Mouse (Mus musculus) MEL (cell line): Measurements from ENCODE around the gene Prim2. TPM values are rescaled to one million over a fixed set of nuclear protein-coding genes. Genes with fewer than 3 reads are reported as not detected.

ENCODE experiments used
- DNase-seq: peaks from one replicate; pipeline ENCODE4 v3.0.0; 2011; ENCODE audit warnings: low read depth, low spot score
- H3K27ac ChIP-seq: 2 replicates; pipeline ENCODE4 v1.5.1; 2012; ENCODE audit warnings: low read depth, mild to moderate bottlenecking, control low read depth, low read length, moderate library complexity; ENCODE audit not compliant: control insufficient read depth
- H3K27me3 ChIP-seq, 2 experiments: fragments of 150-350 bp in 1 of 2; sonication (generic) in 1 of 2; 2 replicates each; pipeline ENCODE4 v1.6.1; 2012; ENCODE audit warnings: low read length in 2 of 2, mild to moderate bottlenecking in 2 of 2, improper control_type of control experiment in 1 of 2, moderate library complexity in 1 of 2; ENCODE audit not compliant: insufficient read depth in 2 of 2, control insufficient read depth in 1 of 2
- H3K36me3 ChIP-seq, 2 experiments: 2 replicates each; pipeline ENCODE4 v1.6.1; 2012 to 2014; ENCODE audit warnings: low read length in 2 of 2, improper control_type of control experiment in 1 of 2, inconsistent platforms in 1 of 2, mild to moderate bottlenecking in 1 of 2; ENCODE audit not compliant: insufficient read depth in 2 of 2, control insufficient read depth in 1 of 2
- H3K4me1 ChIP-seq, 2 experiments: fragments of 150-350 bp in 1 of 2; sonication (generic) in 1 of 2; 2 replicates each; pipeline ENCODE4 v1.6.1; 2012; ENCODE audit warnings: low read length in 2 of 2, improper control_type of control experiment in 1 of 2, mild to moderate bottlenecking in 1 of 2; ENCODE audit not compliant: insufficient read depth in 2 of 2, control insufficient read depth in 1 of 2
- H3K4me3 ChIP-seq, 2 experiments: fragments of 150-350 bp in 1 of 2; sonication (generic) in 1 of 2; 2 replicates each; pipeline ENCODE4 v1.5.1; 2012; ENCODE audit warnings: low read depth in 2 of 2, low read length in 2 of 2, mild to moderate bottlenecking in 2 of 2, moderate library complexity in 2 of 2, control low read depth in 1 of 2, improper control_type of control experiment in 1 of 2; ENCODE audit not compliant: control insufficient read depth in 1 of 2, insufficient read depth in 1 of 2
- H3K79me2 ChIP-seq: 2 replicates; pipeline ENCODE4 v1.6.1; 2012; ENCODE audit warnings: mild to moderate bottlenecking, low read length, moderate library complexity; ENCODE audit not compliant: control insufficient read depth, poor library complexity, insufficient read depth
- H3K9ac ChIP-seq: 2 replicates; pipeline ENCODE4 v1.6.1; 2012; ENCODE audit warnings: low read depth, mild to moderate bottlenecking, control low read depth, low read length, moderate library complexity; ENCODE audit not compliant: control insufficient read depth, poor library complexity, severe bottlenecking
- H3K9me3 ChIP-seq: fragments of 150-350 bp; sonication (generic); replicated peaks from 2 replicates; pipeline ENCODE4 v1.6.1; 2012; ENCODE audit warnings: mild to moderate bottlenecking, low read length, improper control_type of control experiment, moderate library complexity; ENCODE audit not compliant: insufficient read depth
- CHD1 ChIP-seq: IDR thresholded peaks from 2 replicates; pipeline ENCODE4 v1.6.1; 2012; ENCODE audit warnings: low read depth, mild to moderate bottlenecking, inconsistent platforms, low read length, improper control_type of control experiment
- CHD2 ChIP-seq: IDR thresholded peaks from 2 replicates; pipeline ENCODE4 v1.6.1; 2011; ENCODE audit warnings: low read length, improper control_type of control experiment
- CTCF ChIP-seq, 3 experiments: IDR thresholded peaks in 2 of 3; conservative IDR thresholded peaks in 1 of 3; 2 replicates each; pipeline ENCODE4 v1.5.1; 2011 to 2012; ENCODE audit warnings: low read length in 3 of 3, low read depth in 2 of 3, mild to moderate bottlenecking in 2 of 3, improper control_type of control experiment in 1 of 3, inconsistent platforms in 1 of 3, mixed read lengths in 1 of 3, moderate library complexity in 1 of 3; ENCODE audit not compliant: control insufficient read depth in 1 of 3, insufficient read depth in 1 of 3, poor library complexity in 1 of 3, severe bottlenecking in 1 of 3
- E2F4 ChIP-seq: IDR thresholded peaks from 2 replicates; pipeline ENCODE4 v1.6.1; 2011; ENCODE audit warnings: low read depth, low read length, improper control_type of control experiment, borderline replicate concordance
- ELF1 ChIP-seq: IDR thresholded peaks from 2 replicates; pipeline ENCODE4 v1.6.1; 2014; ENCODE audit warnings: low read depth, mild to moderate bottlenecking, inconsistent platforms, low read length, improper control_type of control experiment, moderate library complexity
- EP300 ChIP-seq, 2 experiments: IDR thresholded peaks; 2 replicates each; pipeline ENCODE4 v1.6.1; 2011; ENCODE audit warnings: improper control_type of control experiment in 2 of 2, low read length in 2 of 2, low read depth in 1 of 2, mild to moderate bottlenecking in 1 of 2
- ETS1 ChIP-seq: IDR thresholded peaks from 2 replicates; pipeline ENCODE4 v1.6.1; 2012; ENCODE audit warnings: low read depth, mild to moderate bottlenecking, inconsistent platforms, low read length, improper control_type of control experiment, moderate library complexity
- GABPA ChIP-seq: IDR thresholded peaks from 2 replicates; pipeline ENCODE4 v1.6.1; 2012; ENCODE audit warnings: low read depth, mild to moderate bottlenecking, inconsistent platforms, low read length, improper control_type of control experiment, moderate library complexity
- KAT2A ChIP-seq: conservative IDR thresholded peaks from 2 replicates; pipeline ENCODE4 v1.6.1; 2012; ENCODE audit warnings: low read depth, low read length, improper control_type of control experiment, inconsistent platforms
- MAFK ChIP-seq: IDR thresholded peaks from 2 replicates; pipeline ENCODE4 v1.6.1; 2011; ENCODE audit warnings: low read depth, mild to moderate bottlenecking, low read length, improper control_type of control experiment, borderline replicate concordance
- MAX ChIP-seq: IDR thresholded peaks from 2 replicates; pipeline ENCODE4 v1.6.1; 2011; ENCODE audit warnings: low read length, improper control_type of control experiment
- MAZ ChIP-seq: IDR thresholded peaks from 2 replicates; pipeline ENCODE4 v1.6.1; 2012; ENCODE audit warnings: low read depth, mild to moderate bottlenecking, inconsistent platforms, low read length, improper control_type of control experiment
- MXI1 ChIP-seq: IDR thresholded peaks from 2 replicates; pipeline ENCODE4 v1.6.1; 2011; ENCODE audit warnings: mild to moderate bottlenecking, low read depth, low read length, improper control_type of control experiment
- MYB ChIP-seq: IDR thresholded peaks from 2 replicates; pipeline ENCODE4 v1.6.1; 2011; ENCODE audit warnings: mild to moderate bottlenecking, low read depth, low read length, improper control_type of control experiment
- POLR2A ChIP-seq, 2 experiments: IDR thresholded peaks; 2 replicates each; pipeline ENCODE4 v1.6.1; 2011 to 2012; ENCODE audit warnings: low read length in 2 of 2, mild to moderate bottlenecking in 2 of 2, control low read depth in 1 of 2, improper control_type of control experiment in 1 of 2, low read depth in 1 of 2, moderate library complexity in 1 of 2; ENCODE audit not compliant: control insufficient read depth in 1 of 2, insufficient read depth in 1 of 2, poor library complexity in 1 of 2
- POLR2AphosphoS2 ChIP-seq: IDR thresholded peaks from 2 replicates; pipeline ENCODE4 v1.6.1; 2011; ENCODE audit warnings: low read length, improper control_type of control experiment
- POLR2AphosphoS5 ChIP-seq: IDR thresholded peaks from 2 replicates; pipeline ENCODE4 v1.6.1; 2012; ENCODE audit warnings: low read depth, borderline replicate concordance, mild to moderate bottlenecking, inconsistent platforms, low read length, moderate library complexity, mixed read lengths
- SIN3A ChIP-seq: IDR thresholded peaks from 2 replicates; pipeline ENCODE4 v1.6.1; 2012; ENCODE audit warnings: low read length, improper control_type of control experiment, inconsistent platforms
- SMC3 ChIP-seq: IDR thresholded peaks from 2 replicates; pipeline ENCODE4 v1.6.1; 2011; ENCODE audit warnings: low read depth, low read length, improper control_type of control experiment
- TAL1 ChIP-seq: IDR thresholded peaks from 2 replicates; pipeline ENCODE4 v1.6.1; 2012; ENCODE audit warnings: mild to moderate bottlenecking, inconsistent platforms, low read length, moderate library complexity, mixed read lengths
- TBP ChIP-seq: IDR thresholded peaks from 2 replicates; pipeline ENCODE4 v1.8.0; 2011; ENCODE audit warnings: low read depth, low read length, improper control_type of control experiment
- USF1 ChIP-seq: IDR thresholded peaks from 2 replicates; pipeline ENCODE4 v1.6.1; 2014; ENCODE audit warnings: low read depth, mild to moderate bottlenecking, inconsistent platforms, low read length, improper control_type of control experiment, moderate library complexity
- ZKSCAN1 ChIP-seq: IDR thresholded peaks from 2 replicates; pipeline ENCODE4 v1.6.1; 2012; ENCODE audit warnings: low read depth, mild to moderate bottlenecking, inconsistent platforms, low read length, improper control_type of control experiment, moderate library complexity
- ZNF384 ChIP-seq: IDR thresholded peaks from 2 replicates; pipeline ENCODE4 v1.6.1; 2012; ENCODE audit warnings: low read depth, mild to moderate bottlenecking, inconsistent platforms, low read length, improper control_type of control experiment
- polyA plus RNA-seq, 2 experiments: library from polyadenylated mRNA; stranded (reverse) in 1 of 2; unstranded in 1 of 2; fragments of >175 nt in 1 of 2; fragments of >200 nt in 1 of 2; gene quantifications; 2 replicates each; pipeline versions ENCODE4 v1.2.1 to v1.2.4; 2012; ENCODE audit warnings: low replicate concordance in 2 of 2, low read depth in 1 of 2; ENCODE audit not compliant: insufficient read length in 2 of 2, insufficient read depth in 1 of 2, missing spikeins in 1 of 2
- total RNA-seq: library from RNA; depleted of rRNA; stranded (reverse); fragments of 300-350 nt; gene quantifications from 2 replicates; pipeline ENCODE4 v1.2.3, GENCODE M21; 2012

Prim2 gene
- total and polyA plus RNA-seq, 3 experiments = 36.1 to 48.9 TPM; not detected in 1

DNA sequence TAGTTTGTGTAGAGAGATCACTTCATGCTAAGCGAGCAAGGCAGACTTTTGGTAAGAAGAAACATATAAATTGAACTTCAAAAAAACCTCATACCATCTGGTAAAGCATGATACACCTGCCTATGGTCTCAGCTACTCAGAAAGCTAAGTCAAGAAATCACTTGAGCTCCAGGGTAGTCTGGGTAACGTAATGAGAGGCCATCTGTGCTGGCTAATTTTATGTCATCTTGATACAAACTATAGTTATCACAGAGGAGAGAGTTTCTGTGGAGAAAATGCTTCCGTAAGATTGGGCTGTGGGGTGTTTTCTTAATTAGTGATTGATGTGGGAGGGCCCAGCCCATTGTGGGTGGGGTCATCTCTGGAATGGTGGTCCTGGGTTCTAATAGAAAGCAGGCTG lies 24.3 kb upstream of the Prim2 start:
- Histone ChIP-seq H3K9me3 (no peaks in the 10 kb centered on the region), H3K9ac (no peak overlapping the region), H3K36me3 (no peaks in the 10 kb centered on the region), H3K79me2 (no peaks in the 10 kb centered on the region), H3K4me1 (no peaks in the 10 kb centered on the region), H3K27ac (no peak overlapping the region), H3K27me3 (peaks cover 0 to 4% of the 10 kb centered on the region in 2 experiments; a peak in 3 of 4 replicates), H3K4me3 (no peak overlapping the region)
- no peak for TF ChIP-seq EP300 (IDR thresholded peaks at IDR 0.05; ENCODE audit: low read depth in 1 of 2, low read length in 2 of 2)
- no peak for TF ChIP-seq USF1
- TF ChIP-seq CHD1 = no peak
- no peak for TF ChIP-seq TAL1
- no peak for TF ChIP-seq E2F4
- TF ChIP-seq CHD2 = no peak
- TF ChIP-seq ZNF384 = no peak
- TF ChIP-seq TBP = no peak
- TF ChIP-seq GABPA = no peak
- no peak for TF ChIP-seq MAX
- TF ChIP-seq MAFK = no peak
- TF ChIP-seq POLR2AphosphoS2 = no peak
- TF ChIP-seq CTCF (IDR thresholded peaks at IDR 0.05 in 2 of 3, conservative IDR thresholded peaks at IDR 0.05 in 1 of 3; ENCODE audit: control insufficient read depth in 1 of 3, insufficient read depth in 1 of 3, low read depth in 2 of 3, low read length in 3 of 3, poor library complexity in 1 of 3, severe bottlenecking in 1 of 3) = no peak
- TF ChIP-seq MAZ = no peak
- no peak for TF ChIP-seq POLR2AphosphoS5
- DNase-seq = no peak

GRCm38 (mm10) chr1:33690087-33690448 lies 20.5 kb upstream of the Prim2 start:
- H3K4me1 ChIP-seq = no peaks in the 10 kb centered on the region
- H3K9ac ChIP-seq = no peak overlapping the region
- no peak overlapping the region for H3K4me3 ChIP-seq
- H3K36me3 ChIP-seq = no peaks in the 10 kb centered on the region
- no peak overlapping the region for H3K27ac ChIP-seq
- DNase-seq = no peak
- H3K27me3 ChIP-seq = peaks cover 0 to 8% of the 10 kb centered on the region in 2 experiments; a peak in 3 of 4 replicates
- no peaks in the 10 kb centered on the region for H3K9me3 ChIP-seq
- no peak for TF ChIP-seq SIN3A
- no peak for TF ChIP-seq CTCF (IDR thresholded peaks at IDR 0.05 in 2 of 3, conservative IDR thresholded peaks at IDR 0.05 in 1 of 3; ENCODE audit: control insufficient read depth in 1 of 3, insufficient read depth in 1 of 3, low read depth in 2 of 3, low read length in 3 of 3, poor library complexity in 1 of 3, severe bottlenecking in 1 of 3)
- TF ChIP-seq USF1 = no peak
- TF ChIP-seq MXI1 = no peak
- no peak for TF ChIP-seq KAT2A
- TF ChIP-seq SMC3 = no peak
- TF ChIP-seq MAX = no peak
- no peak for TF ChIP-seq ETS1
- no peak for TF ChIP-seq ELF1
- no peak for TF ChIP-seq ZKSCAN1
- TF ChIP-seq MYB = no peak
- TF ChIP-seq ZNF384 = no peak
- TF ChIP-seq POLR2A (IDR thresholded peaks at IDR 0.05; ENCODE audit: control insufficient read depth in 1 of 2, insufficient read depth in 1 of 2, low read depth in 1 of 2, low read length in 2 of 2, poor library complexity in 1 of 2) = no peak
- TF ChIP-seq EP300 (IDR thresholded peaks at IDR 0.05; ENCODE audit: low read depth in 1 of 2, low read length in 2 of 2) = no peak
- H3K79me2 ChIP-seq = no peaks in the 10 kb centered on the region
